Mouse (Mus musculus) forebrain, postnatal 0 days (tissue): ENCODE data around the gene Upf2. TPM values are rescaled to one million over a fixed set of nuclear protein-coding genes. Genes with fewer than 3 reads are reported as not detected.

Experiments
- ATAC-seq: fragments of 200-750 bp; cut with Nextera tagmentation; 2 replicates; pipeline ENCODE4 v1.8.0; 2017; ENCODE audit warnings: mild to moderate bottlenecking, moderate library complexity
- DNase-seq: peaks from one replicate; pipeline ENCODE4 v3.0.0-alpha.2; 2015
- H3K27ac ChIP-seq: fragments of 300-500 bp; sonication (generic); 2 replicates; pipeline ENCODE4 v1.5.1; 2014; ENCODE audit warnings: low read depth, mild to moderate bottlenecking, antibody characterized with exemption, low read length, moderate library complexity, mixed read lengths
- H3K27me3 ChIP-seq: fragments of 300-500 bp; sonication (generic); 2 replicates; pipeline ENCODE4 v1.6.1; 2014; ENCODE audit warnings: mild to moderate bottlenecking, low read length, mixed read lengths; ENCODE audit not compliant: insufficient read depth
- H3K36me3 ChIP-seq: fragments of 300-500 bp; sonication (generic); 2 replicates; pipeline ENCODE4 v1.6.1; 2014; ENCODE audit warnings: mild to moderate bottlenecking, moderate library complexity; ENCODE audit not compliant: insufficient read depth
- H3K4me1 ChIP-seq: fragments of 300-500 bp; sonication (generic); 2 replicates; pipeline ENCODE4 v1.6.1; 2014; ENCODE audit warnings: antibody characterized with exemption; ENCODE audit not compliant: insufficient read depth
- H3K4me2 ChIP-seq: fragments of 300-500 bp; sonication (generic); 2 replicates; pipeline ENCODE4 v1.6.1; 2014; ENCODE audit warnings: low read depth, mild to moderate bottlenecking, moderate library complexity
- H3K4me3 ChIP-seq: fragments of 300-500 bp; sonication (generic); 2 replicates; pipeline ENCODE4 v1.5.1; 2014; ENCODE audit warnings: low read depth, low read length, mixed read lengths
- H3K9ac ChIP-seq: fragments of 300-500 bp; sonication (generic); 2 replicates; pipeline ENCODE4 v1.6.1; 2014; ENCODE audit warnings: mild to moderate bottlenecking
- H3K9me3 ChIP-seq: fragments of 300-500 bp; sonication (generic); 2 replicates; pipeline ENCODE4 v1.6.1; 2016; ENCODE audit warnings: low read length
- CTCF ChIP-seq: sonication (generic); IDR thresholded peaks from 2 replicates; pipeline ENCODE4 v1.5.1; 2016; ENCODE audit warnings: antibody characterized with exemption, control low read depth, low read depth
- WGBS: fragments of 180-500 bp; shearing (Covaris S2); extraction: QIAGEN DNeasy Blood & Tissue Kit; methylation state at CpG from one replicate; pipeline ENCODE4 v1.1.7; 2014; 5-methylcytosine and 5-hydroxymethylcytosine counted together
- polyA plus RNA-seq: library from polyadenylated mRNA; unstranded; fragments of >200 nt; fragmentation: Nextera tagmentation; extraction: Ambion mirVana; gene quantifications from 2 replicates; pipeline ENCODE4 v1.2.1, GENCODE M21; 2015
- total RNA-seq: library from RNA; depleted of rRNA; stranded (reverse); fragments of >200 nt; gene quantifications from 2 replicates; pipeline ENCODE4 v1.2.3, GENCODE M21; 2014

The Upf2 gene
- total and polyA plus RNA-seq, 2 experiments from 2014 or later: 4.1 to 11.1 TPM

- H3K4me1 ChIP-seq: no peaks in the 10 kb centered on the region
- ATAC-seq (no peak), DNase-seq (no peak)
- no peaks in the 10 kb centered on the region for H3K27me3 ChIP-seq
- TF ChIP-seq CTCF: no peak
- no peak overlapping the region for H3K4me2 ChIP-seq
- no peaks in the 10 kb centered on the region for H3K9me3 ChIP-seq
- peaks cover 26% of the 10 kb centered on the region for H3K36me3 ChIP-seq
- H3K9ac ChIP-seq: no peak overlapping the region
- H3K4me3 ChIP-seq: no peak overlapping the region
- WGBS: 97% methylated on average over 5 of the region's 5 CpGs
- no peak overlapping the region for H3K27ac ChIP-seq
These were observed 21.5 kb upstream of the Upf2 start for GRCm38 (mm10) chr2:5929793-5930192.

DNA sequence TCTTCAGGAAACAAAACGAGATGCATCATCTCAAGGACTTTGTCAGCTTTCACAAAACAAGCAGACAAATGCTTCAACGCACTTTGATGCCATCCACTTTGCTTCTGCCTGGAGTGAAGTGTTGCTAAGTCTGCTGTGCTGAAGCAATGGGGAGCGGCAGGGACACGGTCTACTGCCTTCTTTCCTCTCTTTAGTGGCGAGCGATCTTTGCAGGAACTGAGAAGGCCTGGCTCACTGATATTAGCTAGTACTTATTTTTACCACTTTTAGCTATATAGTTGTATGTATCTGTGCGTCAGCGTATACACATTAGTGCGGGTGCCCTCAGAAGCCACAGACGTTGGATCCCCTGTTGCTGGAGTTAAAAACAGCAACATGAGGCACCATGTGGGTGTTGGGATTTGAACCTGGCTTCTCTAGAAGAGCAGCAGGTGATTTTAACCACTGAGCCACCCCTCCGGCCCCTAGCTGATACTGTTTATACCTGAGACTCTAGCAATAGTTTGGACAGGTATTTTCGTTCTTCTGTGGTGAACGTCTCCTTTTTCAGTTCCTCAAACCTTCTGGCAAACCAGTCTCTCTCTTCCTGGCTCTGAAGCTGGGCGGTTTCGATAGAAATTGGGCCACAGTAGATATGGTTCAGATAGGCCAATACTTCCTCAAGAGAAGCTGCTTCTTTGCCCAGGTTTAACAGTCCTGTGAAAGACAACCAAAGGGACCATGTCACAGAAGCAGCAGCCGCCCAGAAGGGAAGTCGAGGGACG, 20.8 kb upstream of the Upf2 start:
- DNase-seq (no peak), ATAC-seq (no peak)
- H3K4me1 ChIP-seq: no peaks in the 10 kb centered on the region
- no peak overlapping the region for H3K9ac ChIP-seq
- no peak overlapping the region for H3K4me2 ChIP-seq
- H3K27me3 ChIP-seq: no peaks in the 10 kb centered on the region
- no peak for TF ChIP-seq CTCF
- H3K36me3 ChIP-seq: peaks cover 26% of the 10 kb centered on the region
- WGBS: 94% methylated on average over 18 of the region's 18 CpGs
- no peak overlapping the region for H3K4me3 ChIP-seq
- H3K9me3 ChIP-seq: no peaks in the 10 kb centered on the region
- no peak overlapping the region for H3K27ac ChIP-seq

- H3K27ac ChIP-seq: no peak overlapping the region
These were observed 19.3 kb upstream of the Upf2 start for GRCm38 (mm10) chr2:5931938-5932337.

GRCm38 (mm10) chr2:5934936-5935335, 16.3 kb upstream of the Upf2 start:
- Histone ChIP-seq H3K9ac (no peak overlapping the region), H3K4me2 (no peak overlapping the region), H3K27ac (no peak overlapping the region), H3K4me3 (no peak overlapping the region), H3K4me1 (no peaks in the 10 kb centered on the region), H3K9me3 (no peaks in the 10 kb centered on the region), H3K27me3 (no peaks in the 10 kb centered on the region), H3K36me3 (peaks cover 9% of the 10 kb centered on the region; the same call in 1 of the 2 replicates)
- no peak for TF ChIP-seq CTCF
- ATAC-seq: no peak
- DNase-seq: no peak
- 91% methylated on average over 3 of the region's 3 CpGs for WGBS

More at GRCm38 (mm10) chr2:5931938-5932337, 19.3 kb upstream of the Upf2 start:
- Histone ChIP-seq H3K4me2 (no peak overlapping the region), H3K9me3 (no peaks in the 10 kb centered on the region), H3K4me3 (no peak overlapping the region), H3K4me1 (no peaks in the 10 kb centered on the region), H3K27me3 (no peaks in the 10 kb centered on the region), H3K36me3 (peaks cover 26% of the 10 kb centered on the region), H3K9ac (no peak overlapping the region)
- DNase-seq (no peak), ATAC-seq (no peak)
- 98% methylated on average over 5 of the region's 5 CpGs for WGBS
- TF ChIP-seq CTCF: no peak

DNA sequence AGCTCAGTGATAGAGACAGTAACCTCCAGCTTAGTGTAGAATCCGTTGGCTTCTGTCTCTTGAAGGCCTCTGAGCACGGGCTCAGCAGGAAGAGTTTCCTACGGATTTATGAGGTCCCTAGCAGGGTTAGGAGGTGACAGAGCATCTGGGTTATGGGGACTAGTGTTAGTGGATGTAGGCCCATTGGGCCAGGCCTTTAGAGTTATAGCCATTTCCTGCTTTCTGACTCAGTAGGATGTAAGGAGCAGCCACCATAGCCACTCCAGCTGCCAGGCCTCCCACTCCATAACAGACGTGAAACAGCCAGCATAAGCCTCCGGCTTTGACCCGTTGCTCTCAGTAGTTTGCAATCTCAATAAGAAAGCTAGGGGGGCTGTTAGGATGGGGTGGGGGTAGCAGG, 15.2 kb upstream of the Upf2 start:
- Histone ChIP-seq H3K4me1 (no peaks in the 10 kb centered on the region), H3K36me3 (no peaks in the 10 kb centered on the region), H3K27ac (no peak overlapping the region), H3K4me3 (no peak overlapping the region), H3K9ac (no peak overlapping the region), H3K4me2 (no peak overlapping the region), H3K9me3 (no peaks in the 10 kb centered on the region), H3K27me3 (no peaks in the 10 kb centered on the region)
- WGBS: 85% methylated on average over 6 of the region's 6 CpGs
- ATAC-seq (no peak), DNase-seq (no peak)
- TF ChIP-seq CTCF: no peak

DNA sequence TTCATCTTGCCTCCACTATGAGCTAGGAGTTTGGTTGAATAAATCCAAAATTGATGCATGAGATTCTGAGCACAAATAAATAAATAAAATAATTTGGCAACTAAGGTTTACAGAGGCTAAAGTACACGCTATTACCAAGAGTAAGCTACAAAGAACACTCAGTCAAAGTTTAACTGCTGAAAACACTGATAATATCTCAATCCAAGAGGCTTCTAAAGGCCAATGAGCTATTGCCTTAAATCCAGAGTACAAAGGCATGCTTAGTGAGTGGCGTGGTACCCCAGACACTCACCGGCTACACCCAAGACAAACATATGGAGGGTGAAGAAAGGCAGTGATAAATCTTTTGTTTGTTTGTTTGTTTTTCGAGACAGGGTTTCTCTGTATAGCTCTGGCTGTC, 14.7 kb upstream of the Upf2 start:
- Histone ChIP-seq H3K27ac (no peak overlapping the region), H3K4me3 (no peak overlapping the region), H3K27me3 (no peaks in the 10 kb centered on the region), H3K4me1 (no peaks in the 10 kb centered on the region), H3K36me3 (no peaks in the 10 kb centered on the region), H3K4me2 (no peak overlapping the region), H3K9me3 (no peaks in the 10 kb centered on the region), H3K9ac (no peak overlapping the region)
- 92% methylated on average over 4 of the region's 4 CpGs for WGBS
- DNase-seq (no peak), ATAC-seq (no peak)
- no peak for TF ChIP-seq CTCF

- ATAC-seq (no peak), DNase-seq (no peak)
- Histone ChIP-seq H3K9ac (no peak overlapping the region), H3K27ac (no peak overlapping the region), H3K27me3 (no peaks in the 10 kb centered on the region), H3K36me3 (no peaks in the 10 kb centered on the region), H3K4me1 (0 out of 2 replicates have a peak, but pooled peaks cover 5% of the 10 kb centered on the region), H3K4me2 (no peak overlapping the region), H3K4me3 (no peak overlapping the region), H3K9me3 (no peaks in the 10 kb centered on the region)
- WGBS: 92% methylated on average over 3 of the region's 3 CpGs
- no peak for TF ChIP-seq CTCF
These were observed 11.9 kb upstream of the Upf2 start for GRCm38 (mm10) chr2:5939319-5939718.
